ENCODE assay signal across 21 mouse cellular contexts in the genomic region with DNA sequence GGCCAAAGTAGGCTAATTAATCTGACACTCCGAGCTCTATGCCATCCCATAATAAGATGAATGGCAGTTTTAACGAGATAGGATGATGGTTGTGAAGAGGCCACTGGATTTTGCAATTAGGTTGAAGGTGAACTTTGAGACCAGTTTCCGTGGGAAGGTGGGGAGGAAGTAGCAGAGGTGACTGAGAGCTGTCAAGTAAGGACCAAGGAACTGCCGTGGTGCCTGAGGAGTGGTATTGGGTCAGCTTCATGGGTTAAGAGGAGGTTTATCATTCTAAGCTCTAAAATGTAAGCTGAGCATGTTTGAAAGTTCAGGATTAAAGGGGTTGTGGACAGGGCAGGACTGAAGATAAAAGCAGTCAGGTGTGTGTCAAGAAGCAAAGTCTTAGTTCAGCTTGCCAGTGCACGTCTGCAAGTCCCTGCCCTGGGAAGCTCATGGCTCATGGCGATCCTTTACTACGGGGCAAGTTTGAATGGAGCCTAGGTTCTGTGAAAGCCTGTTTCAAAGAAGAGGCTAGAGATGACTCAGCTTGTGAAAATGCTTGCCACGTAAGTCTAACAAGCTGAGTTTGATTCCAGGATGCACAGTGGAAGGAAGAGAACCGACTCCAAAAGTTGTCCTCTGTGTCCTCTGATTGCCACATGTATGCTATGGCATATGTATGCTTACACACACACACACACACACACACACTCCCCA. TPM values are rescaled to one million over a fixed set of nuclear protein-coding genes. Genes with fewer than 3 reads are reported as not detected.
DNase-seq lines count a peak whose midpoint lies in the region; ATAC-seq and TF ChIP-seq lines count a peak whose summit lies in the region.
"Had no signal": no experiment of that assay in that cellular context is flagged by ENCODE, and none has a peak within 500 bp of the region (broad histone marks: within the 10 kb centered on the region; RNA-seq: fewer than 3 reads in every experiment).

No protein-coding gene starts in this region.

- H3K27ac ChIP-seq in MEL (ENCODE audit: control insufficient read depth, low read depth, low read length): no peak overlapping the region; the same call in 1 of the 2 replicates
- peak overlapping the region; percentile 79 for H3K27ac ChIP-seq in intestine, embryonic 16.5 days (ENCODE audit: low read length)
- H3K27ac ChIP-seq in midbrain, embryonic 15.5 days: no peak overlapping the region
- H3K27ac ChIP-seq: embryonic facial prominence, embryonic 15.5 days; hindbrain, embryonic 15.5 days; left cerebral cortex, adult 2 months; limb, embryonic 13.5 days; neural tube, embryonic 13.5 days had no signal

- no peak for ATAC-seq in megakaryocyte, adult 5-6 weeks (ENCODE audit: poor library complexity, severe bottlenecking)
- peak; percentile 74 for ATAC-seq in intestine, embryonic 16.5 days
- ATAC-seq in midbrain, embryonic 15.5 days (replicated peaks): no peak
- ATAC-seq: forebrain, embryonic 14.5 days had no signal

- no peak overlapping the region for H3K9ac ChIP-seq in MEL (ENCODE audit: control insufficient read depth, low read depth, low read length, poor library complexity, severe bottlenecking)
- peak overlapping the region; percentile 4; the same call in 1 of the 2 replicates for H3K9ac ChIP-seq in intestine, embryonic 16.5 days (ENCODE audit: low read depth, low read length)
- H3K9ac ChIP-seq in midbrain, embryonic 15.5 days: no peak overlapping the region
- H3K9ac ChIP-seq: embryonic facial prominence, embryonic 15.5 days; hindbrain, embryonic 15.5 days; limb, embryonic 13.5 days; neural tube, embryonic 13.5 days had no signal

- TF ChIP-seq RAD21 in MEL (IDR thresholded peaks at IDR 0.05; ENCODE audit: low read depth, low read length): no peak

- no peak overlapping the region; the same call in 1 of the 2 replicates for H3K4me2 ChIP-seq in intestine, embryonic 16.5 days (ENCODE audit: low read depth, low read length)
- no peak overlapping the region for H3K4me2 ChIP-seq in midbrain, embryonic 15.5 days
- H3K4me2 ChIP-seq: embryonic facial prominence, embryonic 15.5 days; hindbrain, embryonic 15.5 days; limb, embryonic 13.5 days; neural tube, embryonic 13.5 days had no signal

- intact Hi-C loops in gastrocnemius, postnatal 14 days (cut with DNase I; ENCODE audit: low total_unique reads): no loop called here

- H3K79me2 ChIP-seq in MEL (ENCODE audit: control insufficient read depth, insufficient read depth, low read length, poor library complexity): no peaks in the 10 kb centered on the region

- peaks cover 27% of the 10 kb centered on the region for H3K4me1 ChIP-seq in megakaryocyte, embryonic 14.5 days
- peaks cover 14 to 19% of the 10 kb centered on the region in 2 experiments for H3K4me1 ChIP-seq in MEL (ENCODE audit: control insufficient read depth in 1 of 2, insufficient read depth in 2 of 2, low read length in 2 of 2)
- peaks cover 3% of the 10 kb centered on the region; the same call in 1 of the 2 replicates for H3K4me1 ChIP-seq in intestine, embryonic 16.5 days (ENCODE audit: control insufficient read depth, insufficient read depth, low read length)
- H3K4me1 ChIP-seq in midbrain, embryonic 15.5 days: no peaks in the 10 kb centered on the region
- H3K4me1 ChIP-seq: embryonic facial prominence, embryonic 15.5 days; hindbrain, embryonic 15.5 days; neural tube, embryonic 13.5 days had no signal

- DNase-seq in MEL (ENCODE audit: low read depth, low spot score): peak; percentile 32
- DNase-seq in gastrocnemius, postnatal 14 days: no peak
- DNase-seq in layer of hippocampus, postnatal 36 days: no peak
- DNase-seq: cerebellum, adult 9-10 months; heart, postnatal 14 days; kidney, adult 8-10 months; kidney, postnatal 4 days; lung, adult 2 months; right cerebral cortex, postnatal 4 days; thymus, postnatal 4 days had no signal

- 62% methylated on average over 9 of the region's 9 CpGs for WGBS in intestine, embryonic 16.5 days
- 83% methylated on average over 9 of the region's 9 CpGs for WGBS in midbrain, embryonic 15.5 days

- peaks cover 3% of the 10 kb centered on the region for H3K36me3 ChIP-seq in megakaryocyte, embryonic 14.5 days (replicated peaks; ENCODE audit: low read length)
- H3K36me3 ChIP-seq in MEL (ENCODE audit: control insufficient read depth in 1 of 2, insufficient read depth in 2 of 2, low read length in 2 of 2): peaks cover 0 to 11% of the 10 kb centered on the region in 2 experiments; a peak in 2 of 4 replicates
- no peaks in the 10 kb centered on the region for H3K36me3 ChIP-seq in intestine, embryonic 16.5 days (ENCODE audit: control insufficient read depth, insufficient read depth, low read length)
- no peaks in the 10 kb centered on the region for H3K36me3 ChIP-seq in midbrain, embryonic 15.5 days (replicated peaks)
- H3K36me3 ChIP-seq: embryonic facial prominence, embryonic 15.5 days; hindbrain, embryonic 15.5 days; limb, embryonic 13.5 days; neural tube, embryonic 13.5 days had no signal

- H3K4me3 ChIP-seq in megakaryocyte, embryonic 14.5 days (replicated peaks): peak overlapping the region; percentile 56
- peak overlapping the region in 1 of 2 experiments; percentile 56; a peak in 2 of 4 replicates for H3K4me3 ChIP-seq in MEL (ENCODE audit: control insufficient read depth in 1 of 2, insufficient read depth in 1 of 2, low read depth in 2 of 2, low read length in 2 of 2)
- H3K4me3 ChIP-seq in intestine, embryonic 16.5 days (ENCODE audit: low read length): no peak overlapping the region
- no peak overlapping the region for H3K4me3 ChIP-seq in midbrain, embryonic 15.5 days
- H3K4me3 ChIP-seq: embryonic facial prominence, embryonic 15.5 days; hindbrain, embryonic 15.5 days; left cerebral cortex, adult 2 months; limb, embryonic 13.5 days; neural tube, embryonic 13.5 days had no signal

- H3K27me3 ChIP-seq in megakaryocyte, embryonic 14.5 days (replicated peaks): no peaks in the 10 kb centered on the region
- H3K27me3 ChIP-seq in MEL (ENCODE audit: control insufficient read depth in 1 of 2, insufficient read depth in 2 of 2, low read length in 2 of 2): no peaks in the 10 kb centered on the region
- H3K27me3 ChIP-seq in intestine, embryonic 16.5 days (replicated peaks; ENCODE audit: control insufficient read depth, insufficient read depth, low read length): no peaks in the 10 kb centered on the region
- no peaks in the 10 kb centered on the region for H3K27me3 ChIP-seq in midbrain, embryonic 15.5 days (replicated peaks)
- H3K27me3 ChIP-seq: embryonic facial prominence, embryonic 15.5 days; hindbrain, embryonic 15.5 days; limb, embryonic 13.5 days; neural tube, embryonic 13.5 days had no signal

- TF ChIP-seq EP300 in MEL (IDR thresholded peaks at IDR 0.05; ENCODE audit: low read depth in 1 of 2, low read length in 2 of 2): no peak

- TF ChIP-seq POLR2A in MEL (IDR thresholded peaks at IDR 0.05; ENCODE audit: control insufficient read depth in 1 of 2, insufficient read depth in 1 of 2, low read depth in 1 of 2, low read length in 2 of 2, poor library complexity in 1 of 2): no peak

- TF ChIP-seq CTCF in MEL (IDR thresholded peaks at IDR 0.05 in 2 of 3, conservative IDR thresholded peaks at IDR 0.05 in 1 of 3; ENCODE audit: control insufficient read depth in 1 of 3, insufficient read depth in 1 of 3, low read depth in 2 of 3, low read length in 3 of 3, poor library complexity in 1 of 3, severe bottlenecking in 1 of 3): no peak

- H3K9me3 ChIP-seq in megakaryocyte, embryonic 14.5 days: peaks cover 3% of the 10 kb centered on the region; the same call in 1 of the 2 replicates
- no peaks in the 10 kb centered on the region for H3K9me3 ChIP-seq in MEL (replicated peaks; ENCODE audit: insufficient read depth, low read length)
- H3K9me3 ChIP-seq in intestine, embryonic 16.5 days (ENCODE audit: control insufficient read depth, low read length): no peaks in the 10 kb centered on the region
- H3K9me3 ChIP-seq in midbrain, embryonic 15.5 days: no peaks in the 10 kb centered on the region
- H3K9me3 ChIP-seq: embryonic facial prominence, embryonic 15.5 days; hindbrain, embryonic 15.5 days; limb, embryonic 13.5 days; neural tube, embryonic 13.5 days had no signal

TF ChIP-seq in MEL, 35 proteins besides CTCF, POLR2A, EP300 and RAD21:
- TF ChIP-seq BHLHE40 (IDR thresholded peaks at IDR 0.05; ENCODE audit: borderline replicate concordance, low read depth, low read length): no peak
- 0 out of 2 replicates have a peak, but pooled peaks have one; percentile 23 for TF ChIP-seq MXI1 (IDR thresholded peaks at IDR 0.05; ENCODE audit: low read depth, low read length)

RNA-seq across cellular contexts. Expression of gene Srsf5, which starts 7.8 kb away (rescaled TPM):
- 7.2 and 105 TPM in 2 replicates for polyA plus RNA-seq in megakaryocyte, embryonic 14.5 days (2012; ENCODE audit: insufficient read depth, low replicate concordance)
- total RNA-seq in megakaryocyte, adult 5-6 weeks (2015): 248 and 262 TPM in 2 replicates
- total RNA-seq in megakaryocyte, adult 5-6 weeks (2017): 673 and 674 TPM in 2 replicates
- 401 and 419 TPM in 2 replicates for total RNA-seq in MEL (2012; rRNA removed)
- 100 to 1,000 TPM; 276 to 460 TPM for polyA plus RNA-seq in MEL (2012; ENCODE audit: insufficient read depth in 1 of 2, insufficient read length in 2 of 2, low read depth in 1 of 2, low replicate concordance in 2 of 2, missing spikeins in 1 of 2)
- polyA plus RNA-seq in intestine, embryonic 16.5 days (2015; fragmentation: Nextera tagmentation; extraction: Ambion mirVana): 466 and 492 TPM in 2 replicates
- 100 to 1,000 TPM in 1 of 2 experiments, 10 to 100 TPM in 1; 96.9 to 112 TPM for total RNA-seq in gastrocnemius, postnatal 14 days (2021)
- 404 and 430 TPM in 2 replicates for polyA plus RNA-seq in midbrain, embryonic 15.5 days (2015; fragmentation: Nextera tagmentation; extraction: Ambion mirVana)
- total RNA-seq in layer of hippocampus, postnatal 36 days (2021): 100 to 1,000 TPM; 319 to 320 TPM

RNA-seq across cellular contexts. Expression of gene Slc10a1, which starts 31.0 kb away (rescaled TPM):
- polyA plus RNA-seq in megakaryocyte, embryonic 14.5 days (2012; ENCODE audit: insufficient read depth, low replicate concordance): not detected in 2 replicates
- not detected in 2 replicates for total RNA-seq in megakaryocyte, adult 5-6 weeks (2015)
- not detected in 2 replicates for total RNA-seq in megakaryocyte, adult 5-6 weeks (2017)
- 0.12 TPM in 1 of 2 replicates, not detected in the other for total RNA-seq in MEL (2012; rRNA removed)
- polyA plus RNA-seq in MEL (2012; ENCODE audit: insufficient read depth in 1 of 2, insufficient read length in 2 of 2, low read depth in 1 of 2, low replicate concordance in 2 of 2, missing spikeins in 1 of 2): under 1 TPM in 1 of 2 experiments, not detected in 1; 0.18 TPM
- 0.48 and 0.70 TPM in 2 replicates for polyA plus RNA-seq in intestine, embryonic 16.5 days (2015; fragmentation: Nextera tagmentation; extraction: Ambion mirVana)
- not detected for total RNA-seq in gastrocnemius, postnatal 14 days (2021)
- 0.50 and 0.66 TPM in 2 replicates for polyA plus RNA-seq in midbrain, embryonic 15.5 days (2015; fragmentation: Nextera tagmentation; extraction: Ambion mirVana)
- not detected for total RNA-seq in layer of hippocampus, postnatal 36 days (2021)
- total RNA-seq: heart, adult 8-10 months; heart, postnatal 14 days; left cerebral cortex, adult 2 months had no signal
